In the genomic region with DNA sequence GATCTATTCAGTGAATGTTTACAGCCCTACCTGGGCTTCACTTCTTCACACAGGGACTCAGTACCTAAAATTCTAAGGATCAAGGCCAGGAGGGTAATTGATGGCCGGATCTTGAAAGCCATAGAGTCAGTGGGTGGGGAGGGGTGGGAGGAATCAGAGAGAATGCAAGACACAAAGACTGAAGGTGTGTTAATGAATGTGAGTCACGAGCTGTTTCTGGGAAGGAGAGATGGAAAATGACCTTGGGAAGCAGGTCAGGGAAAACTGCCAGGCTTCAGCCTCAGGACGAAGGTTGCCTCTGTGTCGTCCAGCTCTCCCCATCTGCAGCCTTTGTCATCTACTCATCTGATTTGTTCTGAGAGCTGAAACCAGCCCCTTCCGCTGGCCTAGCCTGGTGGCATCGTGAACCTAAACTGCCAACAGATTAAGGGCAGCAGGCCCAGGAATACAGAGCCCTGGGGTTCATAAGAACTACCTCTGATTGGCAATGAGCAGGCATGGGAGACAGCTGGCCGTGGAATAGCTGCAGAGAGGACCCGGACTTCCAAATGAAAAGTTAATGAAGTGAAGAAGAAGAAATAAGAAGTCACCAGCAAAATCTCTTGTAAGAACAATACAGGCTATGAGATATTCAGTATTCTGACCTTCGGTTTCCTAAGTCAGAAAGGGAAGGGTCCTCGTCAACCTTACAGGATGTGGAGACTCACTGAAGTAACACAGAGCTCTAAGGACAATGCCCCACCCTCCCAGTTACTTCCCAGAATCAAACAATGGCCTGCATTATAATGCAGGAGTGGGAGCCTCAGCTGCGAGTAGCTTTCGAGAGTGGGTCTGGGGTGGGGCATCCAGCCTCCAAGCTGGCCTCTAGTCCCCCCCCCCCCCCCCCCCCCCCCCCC, we compare ENCODE assay signal across 11 mouse cellular contexts.
A peak's percentile ranks its signal among the peaks of the same experiment; 100 is the strongest.
DNase-seq lines count a peak whose midpoint lies in the region; ATAC-seq lines count a peak whose summit lies in the region.
"Had no signal": no experiment of that assay in that cellular context is flagged by ENCODE, and none has a peak within 500 bp of the region (broad histone marks: within the 10 kb centered on the region; RNA-seq: fewer than 3 reads in every experiment).

No protein-coding gene starts in this region.

- H3K9ac ChIP-seq in kidney, embryonic 16.5 days (replicated peaks; ENCODE audit: low read length), result no peak overlapping the region

- no peaks in the 10 kb centered on the region for H3K36me3 ChIP-seq in kidney, embryonic 16.5 days (ENCODE audit: insufficient read depth, low read length)

- ATAC-seq in kidney, embryonic 16.5 days (ENCODE audit: low FRiP score, low TSS enrichment), result no peak; the same call in 1 of the 2 replicates

- 52% methylated on average over 12 of the region's 12 CpGs for WGBS in kidney, embryonic 16.5 days

- peaks cover 7% of the 10 kb centered on the region; the same call in 1 of the 2 replicates for H3K9me3 ChIP-seq in kidney, embryonic 16.5 days (ENCODE audit: low read length)

- H3K27me3 ChIP-seq in kidney, embryonic 16.5 days (ENCODE audit: insufficient read depth, low read length), result no peaks in the 10 kb centered on the region

- DNase-seq in adrenal gland, adult (ENCODE audit: inconsistent age in 2 of 2, low spot score in 1 of 2), result peak; percentile 65 to 88
- no peak for DNase-seq in adrenal gland, postnatal 4 days (ENCODE audit: low spot score in 2 of 2)
- peak; percentile 48 for DNase-seq in kidney, adult 18-20 months
- DNase-seq in lung, postnatal 36 days, result peak; percentile 54
- no peak for DNase-seq in urinary bladder, postnatal 25 days (ENCODE audit: low spot score)
- no peak for DNase-seq in right cerebral cortex, postnatal 4 days
- DNase-seq: right cerebral cortex, adult 18-20 months; thymus, postnatal 36 days had no signal

- H3K27ac ChIP-seq in kidney, embryonic 16.5 days (ENCODE audit: low read length), result no peak overlapping the region
- peak overlapping the region; percentile 10; the same call in 1 of the 2 replicates for H3K27ac ChIP-seq in brown adipose tissue, adult 24 weeks (replicated peaks; ENCODE audit: low read depth, low read length)

- H3K4me2 ChIP-seq in kidney, embryonic 16.5 days (replicated peaks; ENCODE audit: low read depth, low read length), result no peak overlapping the region

- no peak overlapping the region for H3K4me3 ChIP-seq in kidney, embryonic 16.5 days (ENCODE audit: low read length)
- H3K4me3 ChIP-seq in brown adipose tissue, adult 24 weeks (ENCODE audit: insufficient read depth, low read depth, low read length), result no peak overlapping the region
- H3K4me3 ChIP-seq: megakaryocyte, embryonic 14.5 days had no signal

- no peaks in the 10 kb centered on the region; the same call in 1 of the 2 replicates for H3K4me1 ChIP-seq in kidney, embryonic 16.5 days (ENCODE audit: insufficient read depth, low read length)
- H3K4me1 ChIP-seq in brown adipose tissue, adult 24 weeks (ENCODE audit: control insufficient read depth, insufficient read depth, insufficient read length, low read length), result peaks cover 11% of the 10 kb centered on the region; the same call in 1 of the 2 replicates
- H3K4me1 ChIP-seq: megakaryocyte, embryonic 14.5 days had no signal

Comparison
In these comparisons a context has a peak if more than half of its experiments do, and no peak if none do; other contexts are left out.
1. DNase-seq: peak in adrenal gland, adult (2 of 2), kidney, adult 18-20 months (single experiment) and lung, postnatal 36 days (single experiment); none in adrenal gland, postnatal 4 days (0 of 2), urinary bladder, postnatal 25 days (single experiment) and right cerebral cortex, postnatal 4 days (single experiment).